Mouse (Mus musculus) MEL (cell line): ENCODE results near the gene Trip12.

Experiments used
- CTCF ChIP-seq, 3 experiments: IDR thresholded peaks in 2 of 3; conservative IDR thresholded peaks in 1 of 3; 2 replicates each; pipeline ENCODE4 v1.5.1; 2011 to 2012; ENCODE audit warnings: low read length in 3 of 3, low read depth in 2 of 3, mild to moderate bottlenecking in 2 of 3, improper control_type of control experiment in 1 of 3, inconsistent platforms in 1 of 3, mixed read lengths in 1 of 3, moderate library complexity in 1 of 3; ENCODE audit not compliant: control insufficient read depth in 1 of 3, insufficient read depth in 1 of 3, poor library complexity in 1 of 3, severe bottlenecking in 1 of 3
- EP300 ChIP-seq, 2 experiments: IDR thresholded peaks; 2 replicates each; pipeline ENCODE4 v1.6.1; 2011; ENCODE audit warnings: improper control_type of control experiment in 2 of 2, low read length in 2 of 2, low read depth in 1 of 2, mild to moderate bottlenecking in 1 of 2
- ETS1 ChIP-seq: IDR thresholded peaks from 2 replicates; pipeline ENCODE4 v1.6.1; 2012; ENCODE audit warnings: low read depth, mild to moderate bottlenecking, inconsistent platforms, low read length, improper control_type of control experiment, moderate library complexity
- GATA1 ChIP-seq: IDR thresholded peaks from 2 replicates; pipeline ENCODE4 v1.6.1; 2011; ENCODE audit warnings: low read depth, low read length, improper control_type of control experiment
- HCFC1 ChIP-seq: IDR thresholded peaks from 2 replicates; pipeline ENCODE4 v1.6.1; 2012; ENCODE audit warnings: low read depth, mild to moderate bottlenecking, inconsistent platforms, low read length, improper control_type of control experiment, moderate library complexity
- JUND ChIP-seq: IDR thresholded peaks from 2 replicates; pipeline ENCODE4 v1.6.1; 2011; ENCODE audit warnings: low read depth, mild to moderate bottlenecking, improper control_type of control experiment, low read length
- MAFK ChIP-seq: IDR thresholded peaks from 2 replicates; pipeline ENCODE4 v1.6.1; 2011; ENCODE audit warnings: low read depth, mild to moderate bottlenecking, low read length, improper control_type of control experiment, borderline replicate concordance
- POLR2A ChIP-seq, 2 experiments: IDR thresholded peaks; 2 replicates each; pipeline ENCODE4 v1.6.1; 2011 to 2012; ENCODE audit warnings: low read length in 2 of 2, mild to moderate bottlenecking in 2 of 2, control low read depth in 1 of 2, improper control_type of control experiment in 1 of 2, low read depth in 1 of 2, moderate library complexity in 1 of 2; ENCODE audit not compliant: control insufficient read depth in 1 of 2, insufficient read depth in 1 of 2, poor library complexity in 1 of 2
- TCF12 ChIP-seq: IDR thresholded peaks from 2 replicates; pipeline ENCODE4 v1.6.1; 2014; ENCODE audit warnings: low read depth, mild to moderate bottlenecking, inconsistent platforms, low read length, improper control_type of control experiment, moderate library complexity
- USF2 ChIP-seq, 2 experiments: IDR thresholded peaks; 2 replicates each; pipeline ENCODE4 v1.6.1; 2011 to 2012; ENCODE audit warnings: improper control_type of control experiment in 2 of 2, low read length in 2 of 2, borderline replicate concordance in 1 of 2, inconsistent platforms in 1 of 2, low read depth in 1 of 2, mild to moderate bottlenecking in 1 of 2; ENCODE audit not compliant: insufficient read depth in 1 of 2
- ZC3H11A ChIP-seq: IDR thresholded peaks from 2 replicates; pipeline ENCODE4 v1.6.1; 2012; ENCODE audit warnings: low read depth, mild to moderate bottlenecking, inconsistent platforms, low read length, improper control_type of control experiment

- TF ChIP-seq USF2 (IDR thresholded peaks at IDR 0.05; ENCODE audit: borderline replicate concordance in 1 of 2, insufficient read depth in 1 of 2, low read depth in 1 of 2, low read length in 2 of 2), result no peak
- no peak for TF ChIP-seq CTCF (IDR thresholded peaks at IDR 0.05 in 2 of 3, conservative IDR thresholded peaks at IDR 0.05 in 1 of 3; ENCODE audit: control insufficient read depth in 1 of 3, insufficient read depth in 1 of 3, low read depth in 2 of 3, low read length in 3 of 3, poor library complexity in 1 of 3, severe bottlenecking in 1 of 3)
- no peak for TF ChIP-seq ZC3H11A
- TF ChIP-seq GATA1, result no peak
- TF ChIP-seq EP300 (IDR thresholded peaks at IDR 0.05; ENCODE audit: low read depth in 1 of 2, low read length in 2 of 2), result no peak
- TF ChIP-seq TCF12, result no peak
- no peak for TF ChIP-seq POLR2A (IDR thresholded peaks at IDR 0.05; ENCODE audit: control insufficient read depth in 1 of 2, insufficient read depth in 1 of 2, low read depth in 1 of 2, low read length in 2 of 2, poor library complexity in 1 of 2)
- no peak for TF ChIP-seq MAFK
- TF ChIP-seq HCFC1, result no peak
- no peak for TF ChIP-seq ETS1
- TF ChIP-seq JUND, result no peak
Measured at GRCm38 (mm10) chr1:84868311-84868710, 28.0 kb upstream of the Trip12 start.
